Mouse (Mus musculus) liver, adult 10 weeks (tissue): Measurements from ENCODE around the gene Zfp867. TPM values are rescaled to one million over a fixed set of nuclear protein-coding genes. Genes with fewer than 3 reads are reported as not detected.

Experiments used
- polyA plus RNA-seq: library from polyadenylated mRNA; stranded (reverse); fragments of 350-450 nt; fragmentation: Illumina TruSeq; extraction: RNeasy Lipid Tissue Mini Kit (QIAGEN cat#74804); gene quantifications from one replicate; pipeline ENCODE4 v1.2.3, GENCODE M21; 2014; ENCODE audit warnings: low read depth, low replicate concordance

Gene Zfp867
- 4.0 TPM for polyA plus RNA-seq

GRCm38 (mm10) chr11:59472326-59472677, at the start of gene Zfp867:
TSS of gene Zfp867 (minus strand) at chr11:59472474.

GRCm38 (mm10) chr11:59451086-59451485, 21.2 kb downstream of the Zfp867 start, which contains the start of gene Snap47:
TSS of gene Snap47 (minus strand) at chr11:59451186.

DNA sequence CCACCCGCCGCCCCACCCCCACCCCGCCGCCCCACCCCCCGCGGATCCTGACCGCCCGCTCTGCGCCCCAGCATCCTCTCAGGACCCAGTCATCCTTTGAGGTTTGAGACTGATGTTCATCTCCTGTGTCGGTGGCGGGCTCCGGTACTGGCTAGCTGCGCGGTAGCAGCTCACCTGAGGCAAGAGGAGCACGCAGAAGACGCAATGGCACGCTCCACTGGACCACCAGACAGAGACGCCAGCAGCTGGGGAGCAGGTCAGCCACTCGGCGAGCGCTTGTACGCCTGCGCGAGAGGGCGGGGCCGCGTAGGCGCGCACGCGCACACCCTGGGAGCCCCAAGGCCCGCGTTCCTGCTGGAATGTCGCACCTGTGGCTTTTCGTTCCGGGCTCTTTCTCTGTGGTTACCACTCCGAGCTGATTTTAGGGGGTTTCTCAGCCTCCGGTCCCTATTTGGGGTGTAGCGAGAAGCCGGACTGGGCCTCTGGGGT, 22.5 kb downstream of the Zfp867 start, which contains the start of gene Jmjd4:
Gene Jmjd4, plus strand, starts transcription at position 305 of the 489 bp plus-strand sequence.

Other genes with a start within 250 kb of the Zfp867 start
- 149 TPM for gene Arf1, start 244.2 kb downstream of the Zfp867 start, polyA plus RNA-seq
- not detected for gene Wnt3a, start 181.7 kb downstream of the Zfp867 start, polyA plus RNA-seq
- gene Wnt9a, start 165.5 kb downstream of the Zfp867 start, polyA plus RNA-seq = 0.29 TPM
- gene Prss38, start 96.8 kb downstream of the Zfp867 start, polyA plus RNA-seq = not detected
- gene Jmjd4, start 22.4 kb downstream of the Zfp867 start, polyA plus RNA-seq = 4.1 TPM
- gene Snap47, start 21.3 kb downstream of the Zfp867 start, polyA plus RNA-seq = 34.4 TPM
- 2.4 TPM for gene Zkscan17, start 54.3 kb upstream of the Zfp867 start, polyA plus RNA-seq
- gene Nlrp3, start 69.1 kb upstream of the Zfp867 start, polyA plus RNA-seq = 0.08 TPM
- gene Olfr222, start 103.8 kb upstream of the Zfp867 start, polyA plus RNA-seq = not detected
- not detected for gene Olfr223, start 120.8 kb upstream of the Zfp867 start, polyA plus RNA-seq
- 15.0 TPM for gene Mprip, start 188.8 kb upstream of the Zfp867 start, polyA plus RNA-seq